Mouse (Mus musculus) thymus, postnatal 0 days (tissue): ENCODE data around the gene Cadm1. TPM values are rescaled to one million over a fixed set of nuclear protein-coding genes. Genes with fewer than 3 reads are reported as not detected.

Experiments
- DNase-seq: peaks from one replicate; pipeline ENCODE4 v3.0.0-alpha.2; 2015; ENCODE audit warnings: low spot score
- polyA plus RNA-seq: library from polyadenylated mRNA; unstranded; fragments of >200 nt; fragmentation: Nextera tagmentation; extraction: Ambion mirVana; gene quantifications from 2 replicates; pipeline ENCODE4 v1.2.1, GENCODE M21; 2015

Cadm1 gene
- polyA plus RNA-seq, 1 experiment from 2014 or later: 7.8 TPM

GRCm38 (mm10) chr9:47858134-47858533 is 328.2 kb downstream of the Cadm1 start:
- DNase-seq: no peak

GRCm38 (mm10) chr9:47858778-47859395 is 328.9 kb downstream of the Cadm1 start:
- DNase-seq: no peak

- no peak for DNase-seq
Observed at GRCm38 (mm10) chr9:47860994-47861393, 331.0 kb downstream of the Cadm1 start.

- DNase-seq: no peak
Observed at GRCm38 (mm10) chr9:47861783-47862182, 331.8 kb downstream of the Cadm1 start.

- no peak for DNase-seq
Observed at GRCm38 (mm10) chr9:47866001-47866400, 336.0 kb downstream of the Cadm1 start.

- DNase-seq: no peak
Observed at GRCm38 (mm10) chr9:47867474-47867873, 337.5 kb downstream of the Cadm1 start.

- peak; percentile 8 for DNase-seq
Observed at GRCm38 (mm10) chr9:47869661-47870060, 339.7 kb downstream of the Cadm1 start.

- no peak for DNase-seq
Observed at GRCm38 (mm10) chr9:47876557-47877206, 346.7 kb downstream of the Cadm1 start.

GRCm38 (mm10) chr9:47880171-47880570 is 350.2 kb downstream of the Cadm1 start:
- no peak for DNase-seq

- DNase-seq: no peak
Observed at GRCm38 (mm10) chr9:47882372-47882771, 352.4 kb downstream of the Cadm1 start.

GRCm38 (mm10) chr9:47891721-47892120 is 361.7 kb downstream of the Cadm1 start:
- DNase-seq: peak; percentile 48

GRCm38 (mm10) chr9:47892995-47893394 is 363.0 kb downstream of the Cadm1 start:
- DNase-seq: peak; percentile 20

- peak; percentile 50 for DNase-seq
Observed at GRCm38 (mm10) chr9:47894096-47894495, 364.1 kb downstream of the Cadm1 start.

- DNase-seq: no peak
Observed at GRCm38 (mm10) chr9:47894661-47895060, 364.7 kb downstream of the Cadm1 start.

GRCm38 (mm10) chr9:47895121-47895520 is 365.1 kb downstream of the Cadm1 start:
- no peak for DNase-seq

GRCm38 (mm10) chr9:47900734-47901133 is 370.8 kb downstream of the Cadm1 start:
- no peak for DNase-seq

- no peak for DNase-seq
Observed at GRCm38 (mm10) chr9:47903661-47904060, 373.7 kb downstream of the Cadm1 start.

- DNase-seq: no peak
Observed at GRCm38 (mm10) chr9:47904339-47904922, 374.5 kb downstream of the Cadm1 start.

GRCm38 (mm10) chr9:47906521-47906920 is 376.5 kb downstream of the Cadm1 start:
- no peak for DNase-seq
